Mouse (Mus musculus) E14TG2a.4 (cell line): Measurements from ENCODE around the gene Coa4.

ENCODE experiments used
- CTCF ChIP-seq: conservative IDR thresholded peaks from 2 replicates; pipeline ENCODE4 v1.5.1; 2014; ENCODE audit warnings: low read length
- NANOG ChIP-seq: IDR thresholded peaks from 2 replicates; pipeline ENCODE4 v1.6.1; 2014; ENCODE audit warnings: borderline replicate concordance, low read length, mixed read lengths
- POU5F1 ChIP-seq: IDR thresholded peaks from 2 replicates; pipeline ENCODE4 v1.6.1; 2014; ENCODE audit warnings: low read length, borderline replicate concordance

DNA sequence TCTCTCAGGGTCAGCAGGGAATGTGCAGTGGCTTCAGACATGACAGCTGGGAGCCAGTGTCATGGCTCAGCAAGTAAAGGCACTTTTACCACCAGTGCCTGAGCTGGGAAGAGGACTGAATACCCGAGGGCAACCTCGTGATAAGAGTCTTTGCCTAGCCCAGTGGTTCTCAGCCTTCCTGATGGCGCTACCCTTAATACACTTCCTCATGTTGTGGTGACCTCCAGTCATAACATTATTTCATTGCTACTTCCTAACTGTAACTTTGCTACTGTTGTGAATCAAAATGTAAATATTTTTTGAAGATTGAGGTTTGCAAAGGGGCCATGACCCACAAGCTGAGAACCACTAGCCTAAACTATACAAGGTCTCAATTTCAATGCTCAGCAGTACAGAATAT lies 28.2 kb upstream of the Coa4 start:
- TF ChIP-seq CTCF = no peak
- no peak for TF ChIP-seq POU5F1
- no peak for TF ChIP-seq NANOG
